Mouse (Mus musculus): ENCODE data around the gene Lyve1. TPM values are rescaled to one million over a fixed set of nuclear protein-coding genes. Genes with fewer than 3 reads are reported as not detected.

The Lyve1 gene
- polyA plus RNA-seq, 1 experiment from 2014 or later, result 4.7 TPM

DNA sequence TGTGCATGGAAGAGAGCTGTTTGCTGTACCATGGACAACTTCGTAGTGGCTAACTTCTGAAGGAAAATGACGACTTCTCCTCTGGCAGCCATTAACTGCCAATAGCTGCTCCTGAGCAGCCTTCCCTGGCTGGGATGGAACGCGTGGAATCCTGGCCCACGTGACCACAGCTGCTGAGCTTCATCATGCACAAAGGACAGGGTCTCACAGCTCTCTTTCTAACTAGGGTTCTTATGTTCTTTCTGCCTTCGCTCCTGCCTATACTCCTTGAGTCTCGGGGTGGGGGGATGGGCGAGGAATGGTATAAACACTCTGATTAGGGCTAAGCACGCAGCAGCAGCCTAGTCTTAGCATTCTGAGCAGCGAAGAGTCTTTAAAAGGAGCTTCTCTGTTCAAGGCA, 2.0 kb upstream of the Lyve1 start:
- DNase-seq, result peak; percentile 44
- H3K4me1 ChIP-seq (ENCODE audit: control insufficient read depth, insufficient read depth, low read length), result no peaks in the 10 kb centered on the region
- H3K9me3 ChIP-seq (ENCODE audit: control insufficient read depth, low read length), result no peaks in the 10 kb centered on the region
- no peaks in the 10 kb centered on the region for H3K36me3 ChIP-seq (ENCODE audit: control insufficient read depth, insufficient read depth, low read length)
- H3K9ac ChIP-seq (replicated peaks; ENCODE audit: low read length), result no peak overlapping the region
- H3K4me2 ChIP-seq (ENCODE audit: low read length), result no peak overlapping the region
- ATAC-seq (ENCODE audit: low FRiP score, low TSS enrichment), result no peak
- 45% methylated on average over 10 of the region's 10 CpGs for WGBS
- H3K4me3 ChIP-seq (replicated peaks; ENCODE audit: low read depth, low read length), result no peak overlapping the region
- H3K27ac ChIP-seq (replicated peaks; ENCODE audit: low read depth, low read length), result no peak overlapping the region
- H3K27me3 ChIP-seq (ENCODE audit: control insufficient read depth, insufficient read depth, low read length), result no peaks in the 10 kb centered on the region

DNA sequence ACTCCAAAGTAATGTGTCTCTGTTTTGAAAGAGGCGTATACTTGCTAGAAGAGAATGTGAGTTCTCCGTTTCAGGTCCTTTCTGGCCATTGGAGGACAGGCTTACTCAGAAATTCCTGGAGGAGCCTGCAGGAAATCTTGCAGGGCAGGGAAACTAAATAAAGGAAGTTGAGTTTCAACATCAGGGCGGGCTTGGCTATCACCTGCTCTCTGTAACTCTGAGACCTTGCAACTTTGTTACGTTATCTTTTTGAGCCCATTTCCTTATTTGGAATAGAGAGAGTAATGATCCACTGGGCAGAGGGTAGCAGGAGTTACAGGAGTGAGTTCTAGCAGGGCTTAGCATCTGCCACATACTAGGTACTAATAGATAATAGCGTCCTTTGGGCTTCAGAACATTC, 2.9 kb downstream of the Lyve1 start:
- no peak overlapping the region for H3K9ac ChIP-seq (replicated peaks; ENCODE audit: low read length)
- H3K36me3 ChIP-seq (ENCODE audit: control insufficient read depth, insufficient read depth, low read length), result no peaks in the 10 kb centered on the region
- DNase-seq (no peak), ATAC-seq (ENCODE audit: low FRiP score, low TSS enrichment) (no peak)
- H3K27me3 ChIP-seq (ENCODE audit: control insufficient read depth, insufficient read depth, low read length), result no peaks in the 10 kb centered on the region
- H3K4me3 ChIP-seq (replicated peaks; ENCODE audit: low read depth, low read length), result no peak overlapping the region
- 89% methylated on average over 5 of the region's 5 CpGs for WGBS
- H3K4me1 ChIP-seq (ENCODE audit: control insufficient read depth, insufficient read depth, low read length), result no peaks in the 10 kb centered on the region
- H3K9me3 ChIP-seq (ENCODE audit: control insufficient read depth, low read length), result no peaks in the 10 kb centered on the region
- no peak overlapping the region for H3K4me2 ChIP-seq (ENCODE audit: low read length)
- H3K27ac ChIP-seq (replicated peaks; ENCODE audit: low read depth, low read length), result no peak overlapping the region

DNA sequence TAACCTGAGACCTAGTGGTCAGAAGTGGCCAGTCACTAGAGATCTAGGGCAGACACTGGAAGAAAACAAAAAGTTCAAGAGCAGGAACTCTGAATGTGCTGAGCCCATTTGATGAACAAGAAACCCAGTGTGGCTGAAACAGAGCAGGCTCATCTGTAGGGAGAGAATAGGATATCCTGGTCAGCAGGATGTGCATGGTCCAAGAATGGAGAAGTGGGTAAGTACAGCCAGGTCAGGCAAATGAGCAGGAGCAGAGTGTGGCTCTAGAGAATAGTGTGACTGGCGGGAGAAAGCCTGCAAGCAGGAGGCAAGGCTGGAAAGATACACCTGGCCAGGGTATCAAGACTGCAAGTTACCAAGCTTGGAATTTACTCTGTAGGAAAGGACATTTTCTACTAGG, 7.4 kb downstream of the Lyve1 start:
- no peaks in the 10 kb centered on the region for H3K9me3 ChIP-seq (ENCODE audit: control insufficient read depth, low read length)
- H3K9ac ChIP-seq (replicated peaks; ENCODE audit: low read length), result no peak overlapping the region
- H3K27me3 ChIP-seq (ENCODE audit: control insufficient read depth, insufficient read depth, low read length), result no peaks in the 10 kb centered on the region
- H3K4me2 ChIP-seq (ENCODE audit: low read length), result no peak overlapping the region
- no peak for DNase-seq
- H3K36me3 ChIP-seq (ENCODE audit: control insufficient read depth, insufficient read depth, low read length), result no peaks in the 10 kb centered on the region
- WGBS, result 82% methylated on average over 1 of the region's 1 CpGs
- H3K4me3 ChIP-seq (replicated peaks; ENCODE audit: low read depth, low read length), result no peak overlapping the region
- no peak for ATAC-seq (ENCODE audit: low FRiP score, low TSS enrichment)
- H3K4me1 ChIP-seq (ENCODE audit: control insufficient read depth, insufficient read depth, low read length), result no peaks in the 10 kb centered on the region
- H3K27ac ChIP-seq (replicated peaks; ENCODE audit: low read depth, low read length), result no peak overlapping the region

DNA sequence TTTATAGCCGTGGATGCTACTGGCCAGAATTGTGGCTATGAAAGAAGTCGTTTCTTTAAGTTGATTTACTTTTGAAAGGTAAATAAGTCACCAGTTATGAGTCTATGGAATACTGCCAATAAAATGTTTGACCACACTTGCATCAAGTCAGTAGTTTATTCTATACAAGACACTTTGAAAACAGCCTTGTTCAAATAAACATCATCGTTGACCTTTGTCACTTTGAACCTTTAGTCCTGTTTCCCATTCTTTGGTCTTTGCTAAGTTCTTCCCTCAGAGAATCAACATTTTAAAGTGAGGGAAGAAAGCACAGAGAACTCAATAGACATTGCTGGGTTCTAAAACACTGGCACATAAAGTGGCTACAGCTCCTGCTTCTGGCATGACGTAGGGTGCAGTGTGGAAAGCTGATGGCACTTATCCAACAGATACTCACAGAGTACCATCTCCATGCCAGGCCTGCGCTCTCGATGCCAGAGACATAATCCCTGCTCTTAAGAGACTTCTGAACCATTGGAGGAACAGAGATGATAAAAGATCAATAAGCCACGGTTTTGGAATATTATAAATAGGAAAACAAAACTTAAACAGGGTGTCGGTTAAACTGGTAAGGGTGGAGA, 8.0 kb downstream of the Lyve1 start:
- Histone ChIP-seq H3K4me3 (replicated peaks; ENCODE audit: low read depth, low read length) (no peak overlapping the region), H3K4me1 (ENCODE audit: control insufficient read depth, insufficient read depth, low read length) (no peaks in the 10 kb centered on the region), H3K27ac (replicated peaks; ENCODE audit: low read depth, low read length) (no peak overlapping the region), H3K9ac (replicated peaks; ENCODE audit: low read length) (no peak overlapping the region), H3K27me3 (ENCODE audit: control insufficient read depth, insufficient read depth, low read length) (no peaks in the 10 kb centered on the region), H3K9me3 (ENCODE audit: control insufficient read depth, low read length) (no peaks in the 10 kb centered on the region), H3K4me2 (ENCODE audit: low read length) (no peak overlapping the region), H3K36me3 (ENCODE audit: control insufficient read depth, insufficient read depth, low read length) (no peaks in the 10 kb centered on the region)
- ATAC-seq (ENCODE audit: low FRiP score, low TSS enrichment), result no peak
- DNase-seq, result peak; percentile 19
- WGBS, result 84% methylated on average over 8 of the region's 8 CpGs

DNA sequence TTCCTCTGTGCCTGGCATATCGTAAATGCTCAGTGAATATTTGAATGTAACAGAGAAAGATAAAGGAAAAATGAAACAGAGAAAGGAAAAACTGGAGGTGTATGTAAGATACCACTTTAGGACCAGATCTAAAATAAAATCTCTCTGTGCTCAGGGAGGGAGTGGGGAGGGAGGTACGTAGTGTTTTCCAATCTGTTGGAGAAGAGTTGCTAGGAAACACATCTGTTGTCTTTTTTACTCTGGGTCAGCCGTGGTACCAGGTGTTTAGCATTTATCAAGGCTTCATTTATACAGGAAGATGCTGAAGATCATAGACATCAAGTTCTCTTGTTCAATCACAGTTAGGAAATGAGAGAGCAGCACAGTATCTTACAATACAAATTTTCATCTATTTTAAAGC, 8.5 kb downstream of the Lyve1 start:
- Histone ChIP-seq H3K4me1 (ENCODE audit: control insufficient read depth, insufficient read depth, low read length) (no peaks in the 10 kb centered on the region), H3K4me3 (replicated peaks; ENCODE audit: low read depth, low read length) (no peak overlapping the region), H3K36me3 (ENCODE audit: control insufficient read depth, insufficient read depth, low read length) (no peaks in the 10 kb centered on the region), H3K9me3 (ENCODE audit: control insufficient read depth, low read length) (no peaks in the 10 kb centered on the region), H3K9ac (replicated peaks; ENCODE audit: low read length) (no peak overlapping the region), H3K27me3 (ENCODE audit: control insufficient read depth, insufficient read depth, low read length) (no peaks in the 10 kb centered on the region), H3K27ac (replicated peaks; ENCODE audit: low read depth, low read length) (no peak overlapping the region), H3K4me2 (ENCODE audit: low read length) (no peak overlapping the region)
- WGBS, result 62% methylated on average over 3 of the region's 3 CpGs
- DNase-seq (no peak), ATAC-seq (ENCODE audit: low FRiP score, low TSS enrichment) (no peak)

DNA sequence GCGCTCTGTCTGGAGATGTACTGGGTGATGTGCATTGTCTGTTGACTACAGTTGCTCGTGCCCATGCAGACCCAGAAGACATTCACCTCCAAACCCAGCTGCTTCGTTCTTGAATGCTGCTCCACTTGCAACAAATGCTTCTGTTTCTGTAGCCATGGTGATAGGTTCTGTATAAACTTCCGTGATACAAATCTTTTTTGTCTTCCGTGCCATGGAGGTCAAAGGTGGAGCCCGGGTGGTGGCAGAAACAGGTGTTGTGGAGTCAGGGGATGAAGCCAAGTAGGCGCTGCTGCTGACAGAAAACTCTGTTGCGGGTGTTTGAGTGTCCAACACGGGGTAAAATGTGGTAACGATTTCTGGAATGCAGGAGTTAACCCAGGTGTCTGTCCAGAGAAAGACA, 9.4 kb downstream of the Lyve1 start:
- no peak for ATAC-seq (ENCODE audit: low FRiP score, low TSS enrichment)
- 61% methylated on average over 10 of the region's 10 CpGs for WGBS
- H3K27ac ChIP-seq (replicated peaks; ENCODE audit: low read depth, low read length), result no peak overlapping the region

DNA sequence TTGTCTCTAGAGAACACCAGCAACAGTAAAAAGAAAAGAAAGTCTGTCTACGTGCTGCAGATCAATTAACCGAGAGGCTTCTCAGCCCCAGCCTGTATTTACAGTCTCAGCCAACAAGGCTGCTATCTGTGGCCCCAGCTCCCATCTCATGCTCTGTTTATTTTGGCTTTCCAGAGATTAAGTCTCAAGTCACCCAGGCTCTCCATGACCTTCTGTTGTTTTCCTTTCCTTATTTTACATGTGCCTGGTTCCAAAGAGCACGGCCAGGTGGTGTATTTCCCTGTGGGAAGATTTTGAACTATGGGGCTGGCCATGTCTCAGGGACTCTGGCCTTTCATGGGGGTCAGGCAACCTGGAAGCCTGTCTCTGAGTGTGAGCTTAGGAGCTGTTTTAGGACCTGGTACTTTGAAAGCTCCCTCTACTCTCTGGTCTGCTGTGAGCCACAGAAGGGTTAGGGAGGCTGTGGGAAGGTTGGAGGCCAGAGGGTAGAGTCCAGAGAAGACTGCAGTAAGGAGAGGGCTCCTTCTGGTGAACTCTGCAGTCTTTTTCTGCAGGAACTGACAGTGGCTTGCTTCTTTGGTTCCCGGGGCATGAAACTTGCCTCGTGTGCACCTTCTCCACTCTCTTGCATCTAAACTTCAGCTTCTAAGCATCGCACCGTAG, 11.4 kb downstream of the Lyve1 start:
- Histone ChIP-seq H3K4me2 (ENCODE audit: low read length) (no peak overlapping the region), H3K4me1 (ENCODE audit: control insufficient read depth, insufficient read depth, low read length) (no peaks in the 10 kb centered on the region), H3K27me3 (ENCODE audit: control insufficient read depth, insufficient read depth, low read length) (no peaks in the 10 kb centered on the region), H3K27ac (replicated peaks; ENCODE audit: low read depth, low read length) (no peak overlapping the region), H3K4me3 (replicated peaks; ENCODE audit: low read depth, low read length) (no peak overlapping the region), H3K9ac (replicated peaks; ENCODE audit: low read length) (no peak overlapping the region), H3K36me3 (ENCODE audit: control insufficient read depth, insufficient read depth, low read length) (no peaks in the 10 kb centered on the region), H3K9me3 (ENCODE audit: control insufficient read depth, low read length) (no peaks in the 10 kb centered on the region)
- 89% methylated on average over 7 of the region's 7 CpGs for WGBS
- no peak for DNase-seq
- ATAC-seq (ENCODE audit: low FRiP score, low TSS enrichment), result no peak

More for the DNA sequence above, 9.4 kb downstream of the Lyve1 start:
- no peaks in the 10 kb centered on the region for H3K4me1 ChIP-seq (ENCODE audit: control insufficient read depth, insufficient read depth, low read length)
- no peak overlapping the region for H3K4me3 ChIP-seq (replicated peaks; ENCODE audit: low read depth, low read length)
- no peak overlapping the region for H3K9ac ChIP-seq (replicated peaks; ENCODE audit: low read length)
- no peaks in the 10 kb centered on the region for H3K9me3 ChIP-seq (ENCODE audit: control insufficient read depth, low read length)
- DNase-seq, result no peak
- no peak overlapping the region for H3K4me2 ChIP-seq (ENCODE audit: low read length)
- no peaks in the 10 kb centered on the region for H3K36me3 ChIP-seq (ENCODE audit: control insufficient read depth, insufficient read depth, low read length)
- no peaks in the 10 kb centered on the region for H3K27me3 ChIP-seq (ENCODE audit: control insufficient read depth, insufficient read depth, low read length)

DNA sequence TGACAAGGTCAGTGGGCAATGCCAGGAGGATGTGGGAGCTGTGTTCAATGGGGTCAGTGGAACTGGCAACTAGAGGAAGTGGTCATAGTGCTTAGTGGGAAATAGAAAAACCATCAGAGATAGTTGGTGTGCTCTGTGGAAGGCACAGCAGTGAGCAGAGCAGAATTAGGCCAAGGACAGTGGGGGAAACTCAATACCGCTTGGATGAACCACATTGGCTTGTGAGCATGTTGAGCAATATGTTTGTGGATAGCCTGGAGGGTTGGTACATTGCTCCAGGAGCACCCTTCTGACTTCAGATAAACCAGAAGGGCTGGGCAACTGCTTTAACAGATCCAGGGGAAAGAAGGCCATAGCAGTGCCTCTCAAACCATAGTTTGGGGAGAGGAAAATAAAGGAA, 14.7 kb downstream of the Lyve1 start:
- no peak overlapping the region for H3K9ac ChIP-seq (replicated peaks; ENCODE audit: low read length)
- ATAC-seq (ENCODE audit: low FRiP score, low TSS enrichment) (no peak), DNase-seq (no peak)
- peaks cover 3% of the 10 kb centered on the region; the same call in 1 of the 2 replicates for H3K4me1 ChIP-seq (ENCODE audit: control insufficient read depth, insufficient read depth, low read length)
- H3K4me2 ChIP-seq (ENCODE audit: low read length), result no peak overlapping the region
- no peak overlapping the region for H3K27ac ChIP-seq (replicated peaks; ENCODE audit: low read depth, low read length)
- H3K36me3 ChIP-seq (ENCODE audit: control insufficient read depth, insufficient read depth, low read length), result no peaks in the 10 kb centered on the region
- H3K27me3 ChIP-seq (ENCODE audit: control insufficient read depth, insufficient read depth, low read length), result no peaks in the 10 kb centered on the region
- H3K4me3 ChIP-seq (replicated peaks; ENCODE audit: low read depth, low read length), result no peak overlapping the region
- 97% methylated on average over 1 of the region's 1 CpGs for WGBS
- H3K9me3 ChIP-seq (ENCODE audit: control insufficient read depth, low read length), result no peaks in the 10 kb centered on the region; the same call in 1 of the 2 replicates

DNA sequence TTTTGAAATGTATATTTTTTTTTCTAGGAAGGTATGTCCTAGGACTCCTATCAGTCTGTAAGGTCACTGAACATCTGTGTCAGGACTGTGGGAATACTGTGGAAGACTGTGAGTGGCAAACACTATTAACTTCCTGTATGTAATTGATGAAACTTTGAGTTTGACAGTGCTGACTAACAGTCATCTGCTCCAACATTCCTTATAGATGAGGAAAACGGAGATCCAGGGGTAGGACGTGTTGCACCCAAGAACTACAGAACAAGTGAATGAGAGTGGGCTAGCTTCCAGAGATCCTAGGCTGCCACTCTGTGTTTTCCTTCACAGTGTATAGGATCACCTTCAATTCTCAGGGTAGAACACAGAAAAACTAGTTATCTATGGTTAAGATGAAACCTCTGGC, 15.7 kb downstream of the Lyve1 start:
- Histone ChIP-seq H3K4me2 (ENCODE audit: low read length) (no peak overlapping the region), H3K27me3 (ENCODE audit: control insufficient read depth, insufficient read depth, low read length) (no peaks in the 10 kb centered on the region), H3K9me3 (ENCODE audit: control insufficient read depth, low read length) (no peaks in the 10 kb centered on the region; the same call in 1 of the 2 replicates), H3K36me3 (ENCODE audit: control insufficient read depth, insufficient read depth, low read length) (no peaks in the 10 kb centered on the region), H3K4me3 (replicated peaks; ENCODE audit: low read depth, low read length) (no peak overlapping the region), H3K9ac (replicated peaks; ENCODE audit: low read length) (no peak overlapping the region), H3K4me1 (ENCODE audit: control insufficient read depth, insufficient read depth, low read length) (peaks cover 5% of the 10 kb centered on the region; the same call in 1 of the 2 replicates), H3K27ac (replicated peaks; ENCODE audit: low read depth, low read length) (no peak overlapping the region)
- WGBS, result 90% methylated on average over 2 of the region's 2 CpGs
- ATAC-seq (ENCODE audit: low FRiP score, low TSS enrichment), result no peak
- DNase-seq, result no peak
